Mouse (Mus musculus) embryonic fibroblast, embryonic 13.5 days (primary cell): ENCODE results near the gene Hook2.

Experiments
- CTCF ChIP-seq: IDR thresholded peaks from 2 replicates; pipeline ENCODE4 v1.5.1; 2011; ENCODE audit warnings: mild to moderate bottlenecking, control low read depth, low read length, moderate library complexity, borderline replicate concordance; ENCODE audit not compliant: insufficient read depth
- POLR2A ChIP-seq: IDR thresholded peaks from 2 replicates; pipeline ENCODE4 v1.6.1; 2011; ENCODE audit warnings: low read depth, mild to moderate bottlenecking, control low read depth, low read length, moderate library complexity

DNA sequence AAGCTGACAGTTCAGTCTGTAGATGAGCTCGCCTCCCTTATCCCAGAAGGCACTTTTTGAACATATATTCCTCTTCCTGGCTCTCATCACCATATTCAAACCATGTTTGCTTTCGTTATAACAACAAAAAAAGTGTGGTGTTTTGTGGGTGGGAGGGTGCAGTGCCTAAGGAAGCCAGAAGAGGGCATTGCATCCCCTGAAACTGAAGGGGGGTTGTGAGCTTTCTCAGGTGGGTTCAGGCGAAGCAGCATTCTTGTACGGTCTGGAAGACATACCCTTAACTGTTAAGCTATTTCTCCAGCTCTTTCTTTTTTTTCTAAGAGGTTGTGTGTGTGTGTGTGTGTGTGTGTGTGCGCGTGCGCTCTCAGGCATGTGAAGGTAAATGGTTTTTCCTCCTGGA lies 15.0 kb upstream of the Hook2 start:
- TF ChIP-seq CTCF (peak; percentile 58; the same call in 1 of the 2 replicates), POLR2A (0 out of 2 replicates have a peak, but pooled peaks have one; percentile 36)
